Mouse (Mus musculus): ENCODE results near the gene Ntm. TPM values are rescaled to one million over a fixed set of nuclear protein-coding genes. Genes with fewer than 3 reads are reported as not detected.

The Ntm gene
- polyA plus RNA-seq, 1 experiment, result not detected

DNA sequence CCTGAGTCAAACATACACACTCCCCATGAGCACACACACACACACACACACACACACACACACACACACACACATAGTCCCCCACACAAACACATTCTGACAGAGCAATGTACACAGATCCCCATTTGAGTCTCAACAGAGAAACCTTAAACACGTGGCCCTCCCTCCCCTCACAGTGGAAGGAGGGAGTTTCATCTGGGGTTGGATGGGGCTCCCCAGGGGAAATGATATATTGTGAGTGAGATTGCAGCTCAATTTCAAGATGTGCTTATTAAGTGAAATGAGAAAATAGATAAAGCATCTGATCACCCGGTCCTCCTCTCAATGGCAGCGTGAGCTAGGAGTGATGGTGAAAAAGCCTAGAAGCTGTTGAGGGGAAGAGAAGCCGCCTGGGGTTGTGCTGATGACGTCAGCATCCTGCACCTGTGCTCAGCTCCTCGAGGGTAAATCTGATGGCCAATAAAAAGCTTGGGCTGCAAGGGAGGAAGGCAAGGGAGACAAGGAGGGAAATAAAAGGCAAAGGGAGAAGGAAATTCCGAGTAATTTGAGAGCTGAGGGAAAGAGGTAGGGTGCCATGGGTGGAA is 801.8 kb downstream of the Ntm start:
- H3K27me3 ChIP-seq (ENCODE audit: control insufficient read depth, insufficient read depth, insufficient read length), result no peaks in the 10 kb centered on the region
- H3ac ChIP-seq (ENCODE audit: control insufficient read depth, insufficient read length, low read depth), result no peak overlapping the region
- H3K79me2 ChIP-seq (ENCODE audit: control insufficient read depth, insufficient read depth), result no peaks in the 10 kb centered on the region
- no peak overlapping the region for H3K4me3 ChIP-seq (ENCODE audit: insufficient read depth, poor library complexity, severe bottlenecking)
- H3K36me3 ChIP-seq (ENCODE audit: control insufficient read depth, insufficient read depth), result no peaks in the 10 kb centered on the region
- no peaks in the 10 kb centered on the region for H3K79me3 ChIP-seq (ENCODE audit: low read depth)
- TF ChIP-seq CTCF (IDR thresholded peaks at IDR 0.05; ENCODE audit: control insufficient read depth, insufficient read depth, insufficient read length) (no peak), MAX (IDR thresholded peaks at IDR 0.05) (no peak), MYOG (IDR thresholded peaks at IDR 0.05; ENCODE audit: control insufficient read depth, extremely low read depth, insufficient read length) (no peak), FOSL1 (IDR thresholded peaks at IDR 0.05; ENCODE audit: insufficient read depth, low read length, poor library complexity, severe bottlenecking) (no peak), USF1 (IDR thresholded peaks at IDR 0.05; ENCODE audit: low read depth) (no peak), MYOD1 (IDR thresholded peaks at IDR 0.05; ENCODE audit: control insufficient read depth, insufficient read length, low read depth) (no peak), CEBPB (IDR thresholded peaks at IDR 0.05; ENCODE audit: low read depth) (no peak)

DNA sequence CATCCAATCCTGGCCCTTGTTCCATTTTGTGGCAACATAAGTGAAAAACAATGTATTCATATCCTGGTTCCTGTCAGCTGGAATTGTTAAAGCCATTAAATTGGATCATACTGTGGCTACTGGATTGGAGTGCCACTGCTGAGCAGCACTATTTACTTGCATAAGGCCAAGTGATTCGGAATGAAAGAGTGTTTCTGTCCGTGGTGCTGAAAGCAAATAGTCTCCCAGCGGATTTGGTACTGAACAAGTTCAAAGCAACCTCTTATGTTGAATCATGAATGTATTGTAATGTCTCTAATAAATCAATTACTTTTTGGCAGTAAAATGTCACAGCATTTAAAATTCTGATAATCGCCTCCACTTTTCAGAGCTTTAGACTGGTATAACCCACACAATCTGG is 817.0 kb downstream of the Ntm start:
- Histone ChIP-seq H3ac (ENCODE audit: control insufficient read depth, insufficient read length, low read depth) (no peak overlapping the region), H3K79me3 (ENCODE audit: low read depth) (no peaks in the 10 kb centered on the region), H3K4me3 (ENCODE audit: insufficient read depth, poor library complexity, severe bottlenecking) (no peak overlapping the region), H3K27me3 (ENCODE audit: control insufficient read depth, insufficient read depth, insufficient read length) (no peaks in the 10 kb centered on the region), H3K36me3 (ENCODE audit: control insufficient read depth, insufficient read depth) (no peaks in the 10 kb centered on the region), H3K79me2 (ENCODE audit: control insufficient read depth, insufficient read depth) (no peaks in the 10 kb centered on the region)
- no peak for TF ChIP-seq CTCF (IDR thresholded peaks at IDR 0.05; ENCODE audit: control insufficient read depth, insufficient read depth, insufficient read length)
- no peak for TF ChIP-seq USF1 (IDR thresholded peaks at IDR 0.05; ENCODE audit: low read depth)
- TF ChIP-seq FOSL1 (IDR thresholded peaks at IDR 0.05; ENCODE audit: insufficient read depth, low read length, poor library complexity, severe bottlenecking), result no peak

DNA sequence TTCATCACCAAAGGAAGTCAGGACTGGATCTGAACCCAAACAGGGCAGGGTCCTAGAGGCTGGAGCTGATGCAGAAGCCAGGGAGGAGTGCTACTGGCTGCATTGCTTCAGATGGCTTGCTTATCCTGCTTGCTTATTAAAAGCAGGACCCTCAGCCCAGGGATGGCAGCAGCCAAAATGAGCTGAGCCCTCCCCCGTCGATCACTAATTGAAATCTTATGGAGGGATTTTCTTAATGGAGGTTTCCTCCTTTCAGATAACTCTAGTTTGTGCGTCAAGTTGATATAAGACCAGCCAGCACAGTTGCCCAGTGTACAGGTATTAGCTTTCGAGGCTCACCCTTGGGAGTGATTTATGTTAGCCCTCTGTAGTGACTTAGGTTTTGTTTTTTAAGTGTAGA is 826.9 kb downstream of the Ntm start:
- H3K79me2 ChIP-seq (ENCODE audit: control insufficient read depth, insufficient read depth), result no peaks in the 10 kb centered on the region
- H3K4me3 ChIP-seq (ENCODE audit: insufficient read depth, poor library complexity, severe bottlenecking), result no peak overlapping the region
- H3K27me3 ChIP-seq (ENCODE audit: control insufficient read depth, insufficient read depth, insufficient read length), result no peaks in the 10 kb centered on the region
- no peak overlapping the region for H3ac ChIP-seq (ENCODE audit: control insufficient read depth, insufficient read length, low read depth)
- no peaks in the 10 kb centered on the region for H3K79me3 ChIP-seq (ENCODE audit: low read depth)
- TF ChIP-seq FOSL1 (IDR thresholded peaks at IDR 0.05; ENCODE audit: insufficient read depth, low read length, poor library complexity, severe bottlenecking), result no peak
- TF ChIP-seq CEBPB (IDR thresholded peaks at IDR 0.05; ENCODE audit: low read depth), result no peak
- TF ChIP-seq USF1 (IDR thresholded peaks at IDR 0.05; ENCODE audit: low read depth), result no peak
- no peak for TF ChIP-seq CTCF (IDR thresholded peaks at IDR 0.05; ENCODE audit: control insufficient read depth, insufficient read depth, insufficient read length)
- no peak for TF ChIP-seq MAX (IDR thresholded peaks at IDR 0.05)
- no peak for TF ChIP-seq MYOG (IDR thresholded peaks at IDR 0.05; ENCODE audit: control insufficient read depth, extremely low read depth, insufficient read length)
- no peak for TF ChIP-seq MYOD1 (IDR thresholded peaks at IDR 0.05; ENCODE audit: control insufficient read depth, insufficient read length, low read depth)
- H3K36me3 ChIP-seq (ENCODE audit: control insufficient read depth, insufficient read depth), result no peaks in the 10 kb centered on the region

DNA sequence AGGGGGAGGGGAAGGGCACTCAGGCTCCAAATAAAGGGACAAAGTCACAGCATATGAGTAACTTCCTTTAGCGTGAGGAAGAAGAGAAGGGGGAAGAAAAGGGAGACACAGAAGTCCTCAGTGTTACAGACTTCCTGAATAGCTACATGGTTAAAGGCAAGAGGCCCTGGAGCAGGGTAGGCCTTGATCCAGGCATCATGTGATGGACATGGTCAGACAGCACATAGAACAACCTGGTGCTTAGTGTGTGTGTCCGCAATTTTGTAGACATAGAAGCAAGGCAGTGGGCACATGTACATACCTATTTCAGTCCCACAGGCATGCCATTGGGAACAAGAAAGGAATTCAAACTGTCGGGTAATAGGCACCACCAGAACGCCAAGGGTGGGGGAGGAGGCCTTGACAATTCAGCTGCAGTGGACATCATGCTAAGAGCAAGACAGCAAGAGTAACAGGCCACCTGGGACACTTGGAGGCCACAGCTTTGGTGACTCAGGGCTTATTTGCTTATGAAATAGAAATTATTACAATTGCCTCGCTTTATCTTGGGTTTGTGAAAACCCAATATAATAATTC is 832.1 kb downstream of the Ntm start:
- Histone ChIP-seq H3K36me3 (ENCODE audit: control insufficient read depth, insufficient read depth) (no peaks in the 10 kb centered on the region), H3ac (ENCODE audit: control insufficient read depth, insufficient read length, low read depth) (no peak overlapping the region), H3K79me3 (ENCODE audit: low read depth) (no peaks in the 10 kb centered on the region), H3K79me2 (ENCODE audit: control insufficient read depth, insufficient read depth) (no peaks in the 10 kb centered on the region), H3K27me3 (ENCODE audit: control insufficient read depth, insufficient read depth, insufficient read length) (no peaks in the 10 kb centered on the region), H3K4me3 (ENCODE audit: insufficient read depth, poor library complexity, severe bottlenecking) (no peak overlapping the region)
- TF ChIP-seq USF1 (IDR thresholded peaks at IDR 0.05; ENCODE audit: low read depth) (no peak), MAX (IDR thresholded peaks at IDR 0.05) (no peak)

DNA sequence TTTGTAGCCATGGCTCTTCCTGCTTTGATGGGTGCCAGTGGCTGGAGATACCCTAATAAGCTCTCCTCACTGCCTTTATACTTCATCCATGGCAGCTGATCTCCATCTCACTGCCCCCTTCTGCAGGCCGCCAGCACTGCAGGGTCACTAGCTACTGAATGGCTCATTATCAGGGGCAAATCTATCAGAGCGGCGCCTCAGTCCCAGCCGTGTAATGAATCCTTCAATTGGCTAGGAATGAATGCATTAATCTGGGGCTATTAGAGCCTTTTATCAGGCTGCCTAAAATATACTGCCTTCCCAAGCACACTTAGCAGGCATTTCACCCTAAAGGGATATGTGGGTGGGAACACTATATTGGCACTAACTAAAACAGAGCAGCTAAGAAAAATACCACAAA is 832.6 kb downstream of the Ntm start:
- no peaks in the 10 kb centered on the region for H3K36me3 ChIP-seq (ENCODE audit: control insufficient read depth, insufficient read depth)
- TF ChIP-seq MYOG (IDR thresholded peaks at IDR 0.05; ENCODE audit: control insufficient read depth, extremely low read depth, insufficient read length), result no peak
- TF ChIP-seq FOSL1 (IDR thresholded peaks at IDR 0.05; ENCODE audit: insufficient read depth, low read length, poor library complexity, severe bottlenecking), result no peak
- TF ChIP-seq MAX (IDR thresholded peaks at IDR 0.05), result no peak
- no peak for TF ChIP-seq CTCF (IDR thresholded peaks at IDR 0.05; ENCODE audit: control insufficient read depth, insufficient read depth, insufficient read length)
- no peak for TF ChIP-seq CEBPB (IDR thresholded peaks at IDR 0.05; ENCODE audit: low read depth)
- TF ChIP-seq USF1 (IDR thresholded peaks at IDR 0.05; ENCODE audit: low read depth), result no peak
- TF ChIP-seq MYOD1 (IDR thresholded peaks at IDR 0.05; ENCODE audit: control insufficient read depth, insufficient read length, low read depth), result no peak
- no peaks in the 10 kb centered on the region for H3K27me3 ChIP-seq (ENCODE audit: control insufficient read depth, insufficient read depth, insufficient read length)
- H3K79me2 ChIP-seq (ENCODE audit: control insufficient read depth, insufficient read depth), result no peaks in the 10 kb centered on the region
- no peaks in the 10 kb centered on the region for H3K79me3 ChIP-seq (ENCODE audit: low read depth)
- no peak overlapping the region for H3ac ChIP-seq (ENCODE audit: control insufficient read depth, insufficient read length, low read depth)
- H3K4me3 ChIP-seq (ENCODE audit: insufficient read depth, poor library complexity, severe bottlenecking), result no peak overlapping the region

DNA sequence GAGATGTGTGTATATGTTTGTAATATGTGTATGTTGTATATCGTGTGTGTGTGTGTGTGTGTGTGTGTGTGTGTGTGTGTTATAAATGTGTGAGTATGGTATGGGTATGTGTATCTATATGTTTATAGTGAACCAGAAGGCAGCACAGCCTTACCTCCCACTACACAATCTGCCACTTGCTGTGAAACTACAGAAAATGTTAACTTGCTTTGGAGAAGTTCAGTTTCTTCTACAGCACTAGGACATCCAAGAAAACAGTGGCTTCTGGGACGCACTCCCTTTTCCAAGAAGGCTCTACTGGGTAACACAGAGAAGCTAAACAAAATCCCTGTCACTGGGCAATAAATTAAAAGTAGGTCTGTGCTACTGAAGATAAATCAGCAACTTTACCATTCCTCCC is 834.5 kb downstream of the Ntm start:
- Histone ChIP-seq H3K79me3 (ENCODE audit: low read depth) (no peaks in the 10 kb centered on the region), H3K36me3 (ENCODE audit: control insufficient read depth, insufficient read depth) (no peaks in the 10 kb centered on the region), H3K27me3 (ENCODE audit: control insufficient read depth, insufficient read depth, insufficient read length) (no peaks in the 10 kb centered on the region), H3ac (ENCODE audit: control insufficient read depth, insufficient read length, low read depth) (no peak overlapping the region), H3K4me3 (ENCODE audit: insufficient read depth, poor library complexity, severe bottlenecking) (no peak overlapping the region), H3K79me2 (ENCODE audit: control insufficient read depth, insufficient read depth) (no peaks in the 10 kb centered on the region)
- TF ChIP-seq MAX (IDR thresholded peaks at IDR 0.05) (no peak), FOSL1 (IDR thresholded peaks at IDR 0.05; ENCODE audit: insufficient read depth, low read length, poor library complexity, severe bottlenecking) (no peak), MYOG (IDR thresholded peaks at IDR 0.05; ENCODE audit: control insufficient read depth, extremely low read depth, insufficient read length) (no peak), USF1 (IDR thresholded peaks at IDR 0.05; ENCODE audit: low read depth) (no peak)

Data from C2C12 (cell line).